Mouse (Mus musculus) brown adipose tissue, adult 24 weeks (tissue): ENCODE data around the gene Tnnt3. TPM values are rescaled to one million over a fixed set of nuclear protein-coding genes. Genes with fewer than 3 reads are reported as not detected.

Source experiments
- H3K27ac ChIP-seq: fragments of 200-500 bp; replicated peaks from 2 replicates; pipeline ENCODE4 v1.5.1; 2012; ENCODE audit warnings: low read depth, mild to moderate bottlenecking, low read length
- H3K4me1 ChIP-seq: fragments of 200-500 bp; 2 replicates; pipeline ENCODE4 v1.6.1; 2012; ENCODE audit warnings: low read length, mixed read lengths; ENCODE audit not compliant: control insufficient read depth, insufficient read depth, insufficient read length
- H3K4me3 ChIP-seq: fragments of 200-500 bp; 2 replicates; pipeline ENCODE4 v1.5.1; 2012; ENCODE audit warnings: low read depth, mild to moderate bottlenecking, low read length, moderate library complexity; ENCODE audit not compliant: insufficient read depth
- polyA plus RNA-seq: library from polyadenylated mRNA; stranded (reverse); fragments of >200 nt; gene quantifications from 2 replicates; pipeline ENCODE4 v1.2.4, GENCODE M21; 2012; ENCODE audit not compliant: missing spikeins, insufficient read depth, insufficient read length

The Tnnt3 gene
- polyA plus RNA-seq, 1 experiment: 455 TPM

DNA sequence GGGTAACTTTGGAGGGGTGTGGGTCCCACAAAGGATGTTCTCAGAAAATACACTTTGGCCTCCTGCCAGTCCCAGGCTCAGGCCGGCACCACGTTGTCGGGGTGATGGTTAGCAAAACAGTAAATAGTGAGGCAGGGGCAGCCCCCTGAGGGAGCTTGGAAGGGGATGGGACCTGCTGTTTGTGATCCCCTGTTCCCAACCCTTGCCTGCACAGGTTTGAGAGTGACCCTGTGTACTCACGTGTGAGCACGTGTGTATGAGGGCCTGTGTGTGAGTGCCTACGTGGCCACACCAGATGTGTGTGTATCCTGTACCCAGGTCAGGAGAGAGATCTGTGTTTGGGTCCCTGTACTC, 16.4 kb upstream of the Tnnt3 start:
- H3K4me1 ChIP-seq: no peaks in the 10 kb centered on the region
- H3K4me3 ChIP-seq: no peak overlapping the region
- peak overlapping the region; percentile 59 for H3K27ac ChIP-seq

DNA sequence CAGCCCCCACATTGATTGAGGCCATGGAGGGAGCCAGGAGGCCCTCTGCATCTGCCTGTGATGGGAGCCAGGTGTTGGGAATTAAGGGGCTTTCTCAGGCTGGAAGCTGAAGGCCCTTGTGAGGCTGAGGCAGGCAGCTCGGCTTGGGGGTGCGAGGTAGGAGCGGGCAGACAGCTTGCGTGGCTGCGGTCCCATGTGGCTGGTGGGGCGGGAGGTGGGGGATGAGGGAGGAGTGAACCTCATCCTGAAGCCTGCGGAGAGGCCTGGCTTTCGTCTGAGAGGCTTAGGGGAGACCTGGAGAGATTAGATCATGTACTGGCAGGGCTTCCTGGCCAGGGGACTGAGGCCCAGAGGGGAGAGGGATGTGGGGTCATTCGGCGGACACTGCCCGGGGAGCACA, 15.5 kb upstream of the Tnnt3 start:
- H3K27ac ChIP-seq: peak overlapping the region; percentile 30
- H3K4me3 ChIP-seq: no peak overlapping the region
- H3K4me1 ChIP-seq: no peaks in the 10 kb centered on the region

DNA sequence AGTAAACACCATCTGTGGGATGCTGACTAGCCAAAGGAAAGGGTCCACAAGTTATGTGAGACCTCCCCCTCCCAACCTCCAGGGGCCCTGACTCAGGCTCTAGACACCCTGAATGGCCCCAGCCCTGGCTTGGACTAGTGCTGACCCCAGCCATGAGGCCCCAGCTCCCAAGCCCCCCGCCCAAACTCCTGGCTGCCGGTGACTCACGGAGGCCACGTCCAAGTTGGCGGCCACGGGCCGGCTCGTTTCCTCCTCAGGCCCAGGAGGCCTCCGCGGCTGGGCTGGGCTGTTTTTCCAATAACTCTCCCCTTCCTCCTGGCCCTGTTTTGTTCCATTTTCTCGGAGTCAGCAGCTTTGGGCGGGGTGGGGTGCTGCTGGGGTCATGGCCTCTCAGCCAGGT, 13.9 kb upstream of the Tnnt3 start:
- H3K4me1 ChIP-seq: no peaks in the 10 kb centered on the region
- H3K27ac ChIP-seq: peak overlapping the region; percentile 5; the same call in 1 of the 2 replicates
- H3K4me3 ChIP-seq: no peak overlapping the region

DNA sequence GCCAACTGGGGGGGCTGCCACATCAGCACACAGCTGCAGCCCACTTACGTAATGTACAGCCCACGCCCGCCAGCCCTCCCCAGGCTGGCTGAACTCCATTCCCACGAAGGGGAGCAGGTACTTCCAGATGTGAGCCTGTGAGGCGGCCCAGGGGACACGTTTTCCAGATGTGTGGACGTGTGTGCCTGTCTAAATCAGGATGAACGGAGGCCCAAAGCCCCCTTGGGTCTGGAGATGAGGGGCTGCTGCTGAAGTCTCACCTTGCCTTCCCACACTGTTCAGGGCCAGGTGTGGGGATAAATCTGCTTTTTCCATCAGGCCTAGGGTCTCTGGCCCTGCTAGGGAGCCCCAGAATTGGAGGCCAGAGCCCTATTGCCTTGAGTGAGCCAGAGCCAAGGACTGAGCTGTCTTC, 11.9 kb upstream of the Tnnt3 start:
- H3K27ac ChIP-seq: no peak overlapping the region
- H3K4me1 ChIP-seq: no peaks in the 10 kb centered on the region
- H3K4me3 ChIP-seq: no peak overlapping the region

DNA sequence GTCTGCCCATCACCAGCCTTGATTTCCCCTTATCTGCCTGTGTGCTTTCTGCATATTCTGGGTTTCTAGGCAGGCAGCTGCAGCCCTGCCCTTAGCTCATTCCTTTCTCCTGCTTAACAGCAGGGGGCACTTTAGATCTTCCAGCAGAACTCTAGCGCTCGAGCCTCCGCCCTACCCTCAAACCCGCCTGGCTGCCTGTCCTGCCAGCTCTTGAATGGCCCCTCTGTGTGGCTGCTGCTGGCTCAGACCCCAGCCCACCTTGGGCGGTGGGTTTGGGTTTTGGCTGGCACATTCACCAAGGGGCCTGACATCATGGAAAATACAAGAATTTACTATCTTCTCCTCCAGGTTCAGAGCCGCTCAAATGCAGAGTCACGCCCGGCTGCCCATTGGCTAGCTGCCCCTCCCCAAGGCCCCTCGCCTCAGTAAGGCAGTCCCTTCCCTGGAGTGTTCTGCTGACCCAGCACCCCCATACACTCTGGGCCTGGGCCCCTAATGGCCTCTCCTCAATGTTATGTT, 11.2 kb upstream of the Tnnt3 start:
- Histone ChIP-seq H3K27ac (no peak overlapping the region), H3K4me1 (no peaks in the 10 kb centered on the region), H3K4me3 (no peak overlapping the region)

DNA sequence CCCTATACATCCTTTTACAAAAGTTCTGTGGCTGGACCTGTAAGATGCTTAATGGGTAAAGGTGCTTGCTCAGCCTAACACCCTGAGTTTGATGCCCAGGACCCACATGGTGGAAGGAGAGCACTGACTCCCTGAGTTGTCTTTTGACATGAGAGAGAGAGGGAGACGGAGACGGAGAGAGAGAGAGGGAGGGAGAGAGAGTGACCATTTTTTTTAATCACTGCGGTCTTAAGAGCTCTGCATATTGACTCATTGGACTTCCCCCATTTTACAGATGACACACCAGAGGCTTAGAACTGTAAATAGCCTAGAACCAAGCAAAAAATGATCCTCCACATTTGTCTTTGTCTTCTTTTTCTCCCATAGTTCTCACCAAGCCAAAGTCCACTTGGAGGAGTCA, 10.6 kb upstream of the Tnnt3 start:
- Histone ChIP-seq H3K4me1 (no peaks in the 10 kb centered on the region), H3K4me3 (no peak overlapping the region), H3K27ac (no peak overlapping the region)

DNA sequence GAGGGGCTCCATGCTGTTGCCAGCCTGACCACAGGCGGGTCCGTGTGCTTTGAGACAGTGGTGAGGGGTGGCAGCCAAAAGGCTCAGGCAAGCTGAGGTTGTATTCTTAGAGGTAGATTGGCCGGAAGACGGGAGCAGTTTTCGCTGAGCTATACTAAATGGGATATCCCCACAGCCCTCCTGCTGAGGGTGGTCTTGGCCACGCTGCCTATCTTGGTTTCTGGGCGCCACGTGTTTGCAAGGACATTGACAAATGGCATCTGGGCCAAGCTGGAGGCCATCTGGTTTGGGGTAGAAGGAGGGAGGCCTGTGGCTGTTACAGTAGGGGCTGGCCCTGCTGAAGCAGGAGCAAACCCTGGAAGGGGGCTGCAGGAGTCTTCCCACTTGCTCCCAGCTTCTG, 5.1 kb upstream of the Tnnt3 start:
- H3K27ac ChIP-seq: no peak overlapping the region
- H3K4me3 ChIP-seq: no peak overlapping the region
- H3K4me1 ChIP-seq: no peaks in the 10 kb centered on the region

DNA sequence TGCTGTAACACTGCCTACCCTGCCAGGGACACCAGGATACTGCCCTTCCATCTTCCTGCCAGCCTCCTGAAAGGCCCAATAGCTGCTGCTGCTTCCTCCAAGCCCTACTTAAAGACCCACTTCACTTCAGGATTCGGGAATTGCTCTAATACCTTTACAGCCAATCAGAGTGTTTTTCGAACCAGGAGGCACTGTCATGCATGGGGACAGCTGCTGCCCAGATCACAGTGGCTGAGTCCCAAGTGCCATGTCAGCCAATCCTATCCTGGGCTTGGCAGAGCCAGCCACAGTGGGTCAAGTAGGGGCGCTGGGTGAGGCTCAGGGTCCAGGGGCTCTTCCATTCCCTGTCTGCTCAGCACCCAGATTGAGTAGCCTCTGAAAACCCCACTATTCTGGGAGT, 2.5 kb upstream of the Tnnt3 start:
- H3K27ac ChIP-seq: no peak overlapping the region
- peaks cover 5% of the 10 kb centered on the region for H3K4me1 ChIP-seq
- H3K4me3 ChIP-seq: no peak overlapping the region

DNA sequence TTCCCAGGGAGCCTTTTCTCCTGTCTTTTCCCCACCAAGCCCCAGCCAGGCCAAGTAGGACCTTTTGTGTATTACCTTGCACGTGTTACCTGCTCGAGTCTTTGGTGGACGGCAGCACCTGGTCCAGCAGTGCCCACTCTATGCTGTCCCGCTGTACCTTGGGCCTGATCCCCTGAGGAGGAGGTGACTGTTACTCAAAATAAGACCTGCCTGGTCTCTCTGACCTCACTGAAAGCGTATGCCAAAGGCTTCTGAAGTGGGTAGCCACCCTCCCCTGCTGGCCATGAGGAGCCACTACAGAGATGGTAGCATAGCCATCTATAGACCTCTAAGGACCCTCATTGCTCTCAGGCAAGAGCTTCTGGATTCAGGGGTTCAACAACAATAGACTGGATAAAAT, 1.8 kb upstream of the Tnnt3 start:
- Histone ChIP-seq H3K27ac (no peak overlapping the region), H3K4me1 (peaks cover 5% of the 10 kb centered on the region), H3K4me3 (no peak overlapping the region)

DNA sequence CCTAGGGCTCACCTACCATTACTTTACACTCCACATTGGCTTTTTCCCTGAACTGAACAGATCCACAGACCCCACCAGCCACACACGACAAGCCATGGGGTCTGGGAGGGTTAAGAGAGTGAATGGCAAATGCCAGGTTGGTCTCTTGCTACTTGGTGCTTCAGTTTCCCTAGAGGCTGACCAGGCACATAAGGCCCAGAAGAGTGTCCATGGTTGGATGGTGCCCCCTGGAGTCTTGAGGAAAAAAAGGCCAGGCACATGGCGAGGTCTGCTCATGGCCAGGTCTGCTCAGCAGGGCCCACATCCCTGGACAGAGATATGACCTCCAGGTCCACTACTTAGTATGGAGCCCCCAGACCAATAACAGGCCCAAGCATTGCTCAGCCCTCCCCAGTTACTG, 861 bp upstream of the Tnnt3 start:
- Histone ChIP-seq H3K4me3 (no peak overlapping the region), H3K27ac (no peak overlapping the region), H3K4me1 (peaks cover 5% of the 10 kb centered on the region)

DNA sequence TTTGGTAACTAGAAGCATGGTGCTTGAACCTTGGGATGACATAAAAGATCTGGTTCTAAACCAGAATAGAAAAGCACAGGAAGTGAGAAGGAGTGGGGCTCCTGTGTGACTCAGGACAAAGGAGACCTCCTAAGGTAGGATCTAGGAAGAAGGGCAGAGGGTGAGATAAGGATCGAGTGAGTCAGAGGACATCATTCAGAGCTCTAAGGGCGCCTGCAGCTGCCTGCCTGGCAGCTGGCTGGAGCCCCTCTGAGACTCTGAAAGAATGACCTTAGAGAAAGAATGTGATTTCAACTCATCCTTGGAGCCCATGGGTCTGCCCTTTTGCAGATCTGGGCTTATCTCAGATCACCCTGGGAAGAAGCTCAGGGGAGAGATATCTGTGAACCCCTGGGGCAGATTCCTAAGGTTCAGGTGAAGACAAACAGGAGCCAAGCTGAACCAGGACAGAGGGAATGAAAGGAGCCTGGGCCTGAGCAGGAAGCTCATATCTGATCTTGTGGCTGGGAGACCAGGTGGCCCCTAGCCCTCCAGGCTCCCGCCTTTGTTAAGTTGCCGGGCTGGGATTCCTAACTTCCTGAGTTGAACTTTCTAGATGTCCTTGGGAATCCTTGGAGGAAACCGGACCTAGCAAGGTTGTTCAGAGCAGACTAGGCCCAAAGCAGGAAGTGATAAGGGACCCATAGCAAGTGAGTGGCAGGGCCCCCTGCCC, 530 bp downstream of the Tnnt3 start:
- Histone ChIP-seq H3K4me3 (no peak overlapping the region), H3K27ac (no peak overlapping the region), H3K4me1 (peaks cover 5% of the 10 kb centered on the region)

DNA sequence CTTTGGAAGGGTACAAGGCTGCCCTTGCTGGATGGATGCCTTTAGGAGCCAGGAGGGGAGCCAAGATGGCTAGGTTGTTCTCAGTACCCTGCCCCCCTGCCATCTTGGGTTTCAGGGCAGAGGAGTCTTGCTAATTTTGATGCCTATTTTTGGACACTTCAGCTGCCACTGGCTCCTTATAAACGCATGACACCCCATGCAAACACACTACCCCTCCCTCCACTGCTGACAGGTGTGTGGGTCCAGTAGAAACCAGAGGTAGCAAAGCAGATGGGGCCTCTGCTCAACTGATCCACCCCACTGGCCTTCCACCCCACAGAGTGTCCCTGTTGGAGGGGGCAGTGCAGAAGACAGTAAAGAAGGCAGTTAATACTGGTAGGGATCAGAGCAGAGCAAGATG, 1.4 kb downstream of the Tnnt3 start:
- Histone ChIP-seq H3K27ac (no peak overlapping the region), H3K4me3 (no peak overlapping the region), H3K4me1 (peaks cover 5% of the 10 kb centered on the region)

DNA sequence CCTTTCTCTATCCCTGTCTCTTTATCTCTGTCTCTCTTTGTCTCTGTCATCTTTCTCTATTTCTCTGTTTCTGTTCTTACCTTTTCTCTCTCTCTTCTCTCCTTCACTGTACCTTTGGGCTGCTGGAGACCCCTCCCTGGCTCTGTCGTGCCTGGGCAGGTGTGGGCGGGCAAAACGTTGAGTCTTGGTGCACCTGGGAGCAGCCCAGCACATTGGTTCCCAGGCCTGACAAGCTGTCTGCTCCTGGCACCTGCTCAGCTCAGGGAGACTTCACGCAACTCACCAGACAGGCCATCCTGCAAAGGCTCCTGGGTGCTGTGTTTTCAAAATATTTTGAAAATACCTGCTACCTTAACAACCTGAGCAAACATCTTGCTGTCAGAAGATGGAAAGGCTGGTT, 4.6 kb downstream of the Tnnt3 start:
- H3K4me3 ChIP-seq: no peak overlapping the region
- H3K4me1 ChIP-seq: peaks cover 5% of the 10 kb centered on the region
- no peak overlapping the region for H3K27ac ChIP-seq

DNA sequence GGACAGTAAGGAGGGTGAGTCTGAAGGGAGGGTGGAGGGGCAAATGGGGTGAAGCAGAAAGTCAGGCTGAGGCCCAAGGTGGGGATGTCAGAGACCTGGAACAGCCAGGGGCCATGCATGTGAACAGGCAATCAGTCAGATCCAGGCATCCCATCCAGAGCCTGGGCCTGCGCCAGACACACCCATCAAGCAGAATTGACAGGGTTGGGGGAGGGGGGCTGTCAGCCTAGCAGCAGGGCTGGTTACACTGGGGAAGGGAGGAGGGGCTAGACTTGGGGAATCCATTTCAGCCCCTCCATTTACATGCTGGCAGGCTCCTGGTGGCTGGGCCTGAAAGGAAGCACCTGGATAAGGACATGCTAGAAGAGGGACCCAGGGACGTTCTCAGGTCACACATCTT, 7.3 kb downstream of the Tnnt3 start:
- Histone ChIP-seq H3K4me1 (peaks cover 3% of the 10 kb centered on the region; the same call in 1 of the 2 replicates), H3K4me3 (no peak overlapping the region), H3K27ac (no peak overlapping the region)

DNA sequence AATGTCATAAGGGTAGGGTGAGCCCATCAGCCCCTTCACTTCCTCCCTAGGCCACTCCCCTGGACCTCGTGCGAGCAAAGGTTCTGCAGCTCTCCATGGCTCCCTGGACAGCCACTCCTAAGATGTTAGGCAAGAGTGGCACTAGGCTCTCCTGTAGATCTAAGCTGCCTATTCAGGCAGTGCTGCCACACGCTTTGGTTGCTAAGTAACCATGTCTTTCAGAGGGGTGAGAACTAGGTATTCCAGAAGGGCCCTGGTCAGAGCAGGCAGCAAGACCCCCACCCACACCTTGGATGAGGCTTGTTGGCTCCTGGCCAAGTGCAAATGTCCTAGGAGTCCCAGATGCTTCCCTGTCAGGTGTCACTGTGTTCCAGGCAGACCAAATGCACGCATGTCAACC, 7.9 kb downstream of the Tnnt3 start:
- Histone ChIP-seq H3K27ac (no peak overlapping the region), H3K4me3 (no peak overlapping the region), H3K4me1 (no peaks in the 10 kb centered on the region)

DNA sequence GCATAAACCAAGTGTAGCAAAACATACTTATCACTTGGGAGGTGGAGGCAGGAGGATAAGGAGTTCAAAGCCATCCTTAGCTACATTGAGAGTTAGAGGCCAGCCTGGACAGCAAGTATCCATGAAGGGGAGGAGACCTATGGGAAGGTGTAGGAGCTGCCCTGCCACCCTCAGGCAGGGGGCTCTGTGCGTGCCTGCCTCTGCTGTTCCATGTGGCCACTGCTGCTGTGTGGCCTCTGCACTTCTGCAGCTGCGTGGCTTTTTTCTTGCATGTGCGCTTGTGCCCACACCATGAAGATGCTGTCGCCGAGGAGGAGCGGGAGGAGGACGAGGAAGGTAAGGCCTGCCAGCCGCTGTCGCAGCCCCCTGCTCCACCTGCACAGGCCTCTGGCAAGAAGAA, 8.8 kb downstream of the Tnnt3 start:
- no peak overlapping the region for H3K27ac ChIP-seq
- no peaks in the 10 kb centered on the region for H3K4me1 ChIP-seq
- H3K4me3 ChIP-seq: no peak overlapping the region
